Mouse (Mus musculus) CH12.LX (cell line): Measurements from ENCODE around the gene Kcnd3. TPM values are rescaled to one million over a fixed set of nuclear protein-coding genes. Genes with fewer than 3 reads are reported as not detected.
A peak's percentile ranks its signal among the peaks of the same experiment; 100 is the strongest.

Source experiments
- DNase-seq: peaks from one replicate; pipeline ENCODE4 v3.0.0-alpha.2; 2013; ENCODE audit errors: extremely low read depth
- H3K27ac ChIP-seq: 2 replicates; pipeline ENCODE4 v1.5.1; 2012; ENCODE audit warnings: low read depth, mild to moderate bottlenecking, control low read depth, moderate library complexity; ENCODE audit not compliant: insufficient read depth
- H3K27me3 ChIP-seq: replicated peaks from 2 replicates; pipeline ENCODE3; 2012; ENCODE audit warnings: inconsistent platforms
- H3K36me3 ChIP-seq, 2 experiments: replicated peaks in 1 of 2; 2 replicates each; pipeline versions ENCODE3 to v1.6.1; 2012; ENCODE audit warnings: inconsistent platforms in 1 of 2, low read length in 1 of 2, mild to moderate bottlenecking in 1 of 2, mixed read lengths in 1 of 2, moderate library complexity in 1 of 2; ENCODE audit not compliant: control insufficient read depth in 1 of 2, insufficient read depth in 1 of 2
- H3K4me1 ChIP-seq, 2 experiments: 2 replicates each; pipeline ENCODE4 v1.6.1; 2012; ENCODE audit warnings: inconsistent platforms in 1 of 2, moderate library complexity in 1 of 2; ENCODE audit not compliant: insufficient read depth in 2 of 2, control insufficient read depth in 1 of 2
- H3K4me2 ChIP-seq: 2 replicates; pipeline ENCODE4 v1.6.1; 2012; ENCODE audit warnings: low read depth, mild to moderate bottlenecking, control low read depth; ENCODE audit not compliant: poor library complexity, insufficient read depth, severe bottlenecking
- H3K4me3 ChIP-seq, 3 experiments: fragments of 150-350 bp in 1 of 3; sonication (generic) in 1 of 3; replicated peaks in 1 of 3; 2 replicates each; pipeline versions ENCODE3 to v1.5.1; 2011 to 2012; ENCODE audit warnings: low read depth in 2 of 3, low read length in 2 of 3, mild to moderate bottlenecking in 2 of 3, moderate library complexity in 2 of 3, control low read depth in 1 of 3, improper control_type of control experiment in 1 of 3, inconsistent platforms in 1 of 3, mixed read lengths in 1 of 3; ENCODE audit not compliant: poor library complexity in 1 of 3
- H3K79me2 ChIP-seq: replicated peaks from 2 replicates; pipeline ENCODE4 v1.6.1; 2012; ENCODE audit warnings: mild to moderate bottlenecking, moderate library complexity; ENCODE audit not compliant: control insufficient read depth, poor library complexity, insufficient read depth, severe bottlenecking; ENCODE audit errors: extremely low read depth
- H3K9ac ChIP-seq: 2 replicates; pipeline ENCODE4 v1.6.1; 2012; ENCODE audit warnings: low read depth, mild to moderate bottlenecking, control low read depth, moderate library complexity; ENCODE audit not compliant: insufficient read depth
- H3K9me3 ChIP-seq: replicated peaks from 2 replicates; pipeline ENCODE3; 2012; ENCODE audit warnings: low read length, inconsistent platforms, mixed read lengths
- BHLHE40 ChIP-seq: IDR thresholded peaks from 2 replicates; pipeline ENCODE4 v1.6.1; 2011; ENCODE audit warnings: mild to moderate bottlenecking, low read depth, low read length, improper control_type of control experiment
- CHD1 ChIP-seq: IDR thresholded peaks from 2 replicates; pipeline ENCODE4 v1.6.1; 2012; ENCODE audit warnings: low read depth, low read length, improper control_type of control experiment, inconsistent platforms
- E2F4 ChIP-seq: IDR thresholded peaks from 2 replicates; pipeline ENCODE4 v1.6.1; 2011; ENCODE audit warnings: low read depth, low read length, improper control_type of control experiment; ENCODE audit not compliant: insufficient replicate concordance
- EP300 ChIP-seq: IDR thresholded peaks from 2 replicates; pipeline ENCODE4 v1.6.1; 2011; ENCODE audit warnings: low read length, improper control_type of control experiment
- IRF4 ChIP-seq: IDR thresholded peaks from 2 replicates; pipeline ENCODE4 v1.6.1; 2014; ENCODE audit warnings: low read depth, mild to moderate bottlenecking, inconsistent platforms, low read length, improper control_type of control experiment
- JUN ChIP-seq: IDR thresholded peaks from 2 replicates; pipeline ENCODE4 v1.6.1; 2011; ENCODE audit warnings: low read depth, mild to moderate bottlenecking, low read length, improper control_type of control experiment, moderate library complexity; ENCODE audit not compliant: insufficient read depth
- MAFK ChIP-seq: IDR thresholded peaks from 2 replicates; pipeline ENCODE4 v1.6.1; 2011; ENCODE audit warnings: low read length, improper control_type of control experiment; ENCODE audit not compliant: insufficient replicate concordance
- MAZ ChIP-seq: IDR thresholded peaks from 2 replicates; pipeline ENCODE4 v1.6.1; 2012; ENCODE audit warnings: low read depth, mild to moderate bottlenecking, inconsistent platforms, low read length, improper control_type of control experiment, moderate library complexity
- MXI1 ChIP-seq: IDR thresholded peaks from 2 replicates; pipeline ENCODE4 v1.6.1; 2011; ENCODE audit warnings: mild to moderate bottlenecking, low read depth, low read length, improper control_type of control experiment
- MYC ChIP-seq: IDR thresholded peaks from 2 replicates; pipeline ENCODE4 v1.6.1; 2011; ENCODE audit warnings: low read depth, mild to moderate bottlenecking, improper control_type of control experiment, low read length
- NELFE ChIP-seq: IDR thresholded peaks from 2 replicates; pipeline ENCODE4 v1.6.1; 2011; ENCODE audit warnings: low read depth, low read length, improper control_type of control experiment
- POLR2A ChIP-seq: IDR thresholded peaks from 2 replicates; pipeline ENCODE4 v1.6.1; 2011; ENCODE audit warnings: low read depth, mild to moderate bottlenecking, improper control_type of control experiment, low read length
- TBP ChIP-seq: conservative IDR thresholded peaks from 2 replicates; pipeline ENCODE4 v1.6.1; 2011; ENCODE audit warnings: low read depth, low read length, improper control_type of control experiment
- USF1 ChIP-seq: IDR thresholded peaks from 2 replicates; pipeline ENCODE4 v1.6.1; 2014; ENCODE audit warnings: low read depth, mild to moderate bottlenecking, inconsistent platforms, low read length, improper control_type of control experiment
- ZC3H11A ChIP-seq: IDR thresholded peaks from 2 replicates; pipeline ENCODE4 v1.6.1; 2012; ENCODE audit warnings: low read depth, mild to moderate bottlenecking, inconsistent platforms, low read length, improper control_type of control experiment
- ZMIZ1 ChIP-seq: IDR thresholded peaks from 2 replicates; pipeline ENCODE4 v1.6.1; 2012; ENCODE audit warnings: low read depth, mild to moderate bottlenecking, inconsistent platforms, low read length, improper control_type of control experiment
- dilution Hi-C: fragments of 300-500 bp; cut with MboI; formaldehyde crosslinking; loops from 2 replicates; pipeline ENCODE4 v1.14.3; 2020; ENCODE audit warnings: low sequenced_read_pairs; ENCODE audit not compliant: extremely low pct_unique_long_range_greater_than_20kb, extremely low pct_ligation_motif_present
- in situ Hi-C: fragments of 300-500 bp; cut with MboI; formaldehyde crosslinking; loops from 3 replicates; pipeline ENCODE4 v1.14.3; 2019; ENCODE audit warnings: low sequenced_read_pairs, low pct_ligation_motif_present, low pct_unique_long_range_greater_than_20kb, mixed read lengths
- polyA plus RNA-seq: library from polyadenylated mRNA; unstranded; fragments of >175 nt; gene quantifications from 2 replicates; pipeline ENCODE4 v1.2.1, GENCODE M21; 2012; ENCODE audit warnings: low read depth; ENCODE audit not compliant: insufficient read length
- total RNA-seq, 2 experiments: library from RNA; depleted of rRNA; stranded (reverse); fragments of 300-350 nt in 1 of 2; fragments of >200 nt in 1 of 2; gene quantifications; 2 replicates each; pipeline ENCODE4 v1.2.3; 2012 to 2014

Kcnd3 gene
- total and polyA plus RNA-seq, 3 experiments, result not detected

DNA sequence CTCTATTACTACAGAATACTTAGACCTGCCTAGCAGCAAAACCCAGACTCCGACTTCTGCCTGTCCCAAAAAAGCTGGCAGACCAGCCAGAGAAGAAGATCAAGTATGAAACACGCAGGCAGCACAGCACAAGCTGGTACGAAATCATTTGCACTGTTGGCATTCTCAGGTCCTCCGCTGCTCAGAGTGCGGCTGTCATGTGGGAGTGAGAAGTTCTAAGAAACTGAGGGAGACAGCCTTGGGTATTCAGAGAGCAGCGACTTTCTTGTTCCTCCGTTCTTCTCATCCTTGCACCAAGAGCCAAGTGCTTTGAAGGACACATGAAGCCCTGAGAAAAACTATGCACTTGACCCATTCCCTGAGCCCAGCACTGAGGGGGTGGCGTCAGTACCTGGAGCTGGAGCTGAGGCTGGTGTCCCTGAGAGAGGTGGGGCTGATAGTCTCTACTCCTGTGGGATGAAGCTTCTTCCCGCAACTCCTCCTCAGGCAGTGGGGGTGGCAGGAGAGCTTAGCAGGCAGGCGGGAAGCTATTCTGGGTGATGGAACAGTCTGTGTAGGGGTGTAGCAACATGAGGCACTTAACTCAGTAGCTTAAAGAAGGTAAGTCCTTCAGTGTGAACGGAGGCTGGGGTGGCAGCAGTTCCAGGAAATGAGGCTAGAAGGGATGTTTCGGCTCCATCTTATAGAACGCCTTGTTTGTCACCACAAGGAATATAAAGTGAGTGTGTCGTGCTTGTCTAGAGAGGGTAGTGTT, 241.4 kb downstream of the Kcnd3 start:
- TF ChIP-seq MAFK (no peak), MXI1 (no peak), ZMIZ1 (no peak)
- peaks cover 3 to 4% of the 10 kb centered on the region in 2 experiments; a peak in 2 of 4 replicates for H3K4me1 ChIP-seq
- dilution Hi-C loops, result loop anchor here (25.0 kb wide), 1 partner anchor 219 kb away; no protein-coding TSS in a partner anchor

DNA sequence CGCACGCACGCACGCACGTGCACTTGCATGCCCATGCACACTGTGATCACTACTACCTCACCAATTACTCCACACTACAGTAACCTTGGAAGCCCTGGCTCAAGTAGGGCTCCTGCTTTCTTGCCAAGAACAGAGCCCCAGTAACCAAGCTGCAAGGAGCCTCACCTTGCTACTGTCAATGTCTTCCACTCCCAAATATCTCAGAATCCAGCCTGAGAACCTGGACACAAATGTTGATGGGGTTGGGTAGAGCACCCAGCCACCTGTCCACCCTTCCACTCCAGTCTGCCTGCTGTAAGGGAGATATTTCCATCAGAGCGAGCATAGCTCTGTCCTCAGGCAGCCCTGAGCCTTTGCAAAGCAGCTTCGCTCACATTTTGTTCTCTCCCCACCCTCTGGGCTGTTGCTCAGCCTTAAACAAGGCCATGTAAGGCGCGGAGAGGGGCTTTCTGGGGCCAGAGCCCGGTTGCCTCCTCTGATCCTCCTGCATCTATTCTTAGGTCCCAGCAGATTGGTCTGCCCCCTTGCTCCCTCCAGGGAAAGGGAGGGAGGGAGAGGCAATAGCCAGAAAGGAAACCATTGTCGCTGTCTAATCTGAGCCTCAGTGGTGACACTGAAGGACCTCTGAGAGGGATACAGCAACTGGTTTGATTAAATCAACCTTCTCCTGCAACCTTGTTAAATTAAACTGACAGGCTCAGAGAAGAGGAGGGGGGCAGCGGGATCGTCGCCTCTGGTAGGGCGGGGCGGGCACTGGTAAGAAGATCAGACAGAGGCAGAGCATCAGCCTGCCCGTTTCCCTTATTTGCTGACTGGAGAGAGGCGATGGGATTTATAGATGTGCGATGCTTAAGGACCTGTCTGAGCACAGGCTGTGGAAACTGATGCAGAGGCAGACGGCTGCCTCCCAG, 243.6 kb downstream of the Kcnd3 start:
- Histone ChIP-seq H3K79me2 (no peaks in the 10 kb centered on the region), H3K9me3 (no peaks in the 10 kb centered on the region), H3K4me3 (no peak overlapping the region), H3K36me3 (no peaks in the 10 kb centered on the region), H3K9ac (no peak overlapping the region), H3K27me3 (peaks cover 59% of the 10 kb centered on the region), H3K4me2 (no peak overlapping the region), H3K27ac (no peak overlapping the region), H3K4me1 (no peaks in the 10 kb centered on the region)
- dilution Hi-C loops, result loop anchor here (25.0 kb wide), 1 partner anchor 217 kb away; no protein-coding TSS in a partner anchor
- peak; percentile 39; the same call in 1 of the 2 replicates for TF ChIP-seq BHLHE40
- no peak for TF ChIP-seq JUN
- no peak for TF ChIP-seq E2F4
- in situ Hi-C loops, result loop anchor here (25.0 kb wide), 1 partner anchor 117 kb away; the partner anchor contains the start of gene Rap1a
- no peak for DNase-seq

More for the DNA sequence above, 241.4 kb downstream of the Kcnd3 start:
- no peaks in the 10 kb centered on the region for H3K9me3 ChIP-seq
- H3K79me2 ChIP-seq, result no peaks in the 10 kb centered on the region
- no peak overlapping the region for H3K27ac ChIP-seq
- H3K27me3 ChIP-seq, result peaks cover 54% of the 10 kb centered on the region
- H3K4me3 ChIP-seq, result no peak overlapping the region
- no peaks in the 10 kb centered on the region for H3K36me3 ChIP-seq
- no peak overlapping the region for H3K4me2 ChIP-seq
- no peak overlapping the region for H3K9ac ChIP-seq
- DNase-seq, result no peak
- in situ Hi-C loops, result loop anchor here (25.0 kb wide), 1 partner anchor 119 kb away; the partner anchor contains the start of gene Rap1a

DNA sequence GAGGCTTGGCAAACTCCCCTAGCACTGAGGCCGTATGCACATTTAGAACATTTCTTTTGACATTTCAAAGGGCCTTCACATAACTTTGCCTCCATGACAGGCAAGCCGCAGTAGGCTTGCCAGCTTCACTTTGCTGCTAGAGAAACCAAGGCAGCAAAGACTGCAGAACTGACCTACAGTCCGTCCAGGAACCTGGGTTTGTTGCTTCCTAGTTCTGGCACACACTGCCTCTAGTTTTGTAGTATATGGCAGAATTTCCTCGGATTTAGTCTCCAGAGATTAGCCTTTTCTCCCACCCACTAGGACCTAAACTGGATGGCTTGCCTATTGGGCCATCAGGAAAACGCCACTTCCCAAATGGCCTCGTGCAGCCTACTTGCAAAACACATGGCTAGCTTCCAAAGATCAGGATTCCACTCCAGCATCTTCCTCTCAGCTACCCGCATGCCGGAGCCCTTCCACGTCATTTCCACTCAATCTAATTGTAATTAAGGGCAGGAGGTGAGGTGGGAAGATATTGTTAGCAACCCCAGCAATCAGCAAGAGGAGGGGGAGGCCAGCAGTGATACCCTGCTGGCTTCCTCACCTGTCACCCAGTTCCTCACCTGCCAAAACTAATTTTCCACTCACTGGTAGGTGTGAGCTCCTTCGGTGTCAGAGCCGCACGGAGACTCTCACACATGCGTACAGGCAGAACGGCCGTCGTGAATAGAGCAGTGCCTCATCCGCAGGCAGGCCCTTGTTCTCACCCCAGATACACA, 244.4 kb downstream of the Kcnd3 start:
- in situ Hi-C loops (loop anchor here (25.0 kb wide), 1 partner anchor 116 kb away; the partner anchor contains the start of gene Rap1a), dilution Hi-C loops (loop anchor here (25.0 kb wide), 1 partner anchor 216 kb away; no protein-coding TSS in a partner anchor)
- DNase-seq, result no peak
- Histone ChIP-seq H3K9me3 (no peaks in the 10 kb centered on the region), H3K79me2 (no peaks in the 10 kb centered on the region), H3K36me3 (no peaks in the 10 kb centered on the region), H3K4me2 (no peak overlapping the region), H3K27ac (no peak overlapping the region), H3K27me3 (peaks cover 56% of the 10 kb centered on the region), H3K4me1 (peaks cover 3 to 5% of the 10 kb centered on the region in 2 experiments; a peak in 2 of 4 replicates), H3K9ac (no peak overlapping the region), H3K4me3 (no peak overlapping the region)
- no peak for TF ChIP-seq USF1
- no peak for TF ChIP-seq POLR2A
- TF ChIP-seq BHLHE40, result no peak
- TF ChIP-seq EP300, result no peak
- no peak for TF ChIP-seq ZC3H11A
- no peak for TF ChIP-seq NELFE
- TF ChIP-seq JUN, result no peak
- no peak for TF ChIP-seq IRF4
- TF ChIP-seq CHD1, result no peak
- no peak for TF ChIP-seq MAZ
- TF ChIP-seq TBP, result no peak
- no peak for TF ChIP-seq MYC
